Mouse (Mus musculus) neutrophil, adult 5-6 weeks (primary cell): ENCODE measurements around the gene 4930502E18Rik. TPM values are rescaled to one million over a fixed set of nuclear protein-coding genes. Genes with fewer than 3 reads are reported as not detected.
"Not testable (repeated sequence)": the region's sequence is repeated elsewhere in the genome, so short reads cannot be mapped to it uniquely, and the experiment has no call there.

ENCODE experiments used
- ATAC-seq: fragments of 151-379, 151-347 bp; 2 replicates; pipeline ENCODE4 v1.8.0; 2017; ENCODE audit warnings: mild to moderate bottlenecking, moderate TSS enrichment; ENCODE audit not compliant: insufficient number of reproducible peaks, poor library complexity, low FRiP score, severe bottlenecking; ENCODE audit errors: extremely low read depth
- total RNA-seq: library from RNA; stranded (forward); fragments of 200-1000 nt; gene quantifications from 2 replicates; pipeline ENCODE4 v1.2.3, GENCODE M21; 2017

The 4930502E18Rik gene
- not detected in 2 replicates for total RNA-seq

DNA sequence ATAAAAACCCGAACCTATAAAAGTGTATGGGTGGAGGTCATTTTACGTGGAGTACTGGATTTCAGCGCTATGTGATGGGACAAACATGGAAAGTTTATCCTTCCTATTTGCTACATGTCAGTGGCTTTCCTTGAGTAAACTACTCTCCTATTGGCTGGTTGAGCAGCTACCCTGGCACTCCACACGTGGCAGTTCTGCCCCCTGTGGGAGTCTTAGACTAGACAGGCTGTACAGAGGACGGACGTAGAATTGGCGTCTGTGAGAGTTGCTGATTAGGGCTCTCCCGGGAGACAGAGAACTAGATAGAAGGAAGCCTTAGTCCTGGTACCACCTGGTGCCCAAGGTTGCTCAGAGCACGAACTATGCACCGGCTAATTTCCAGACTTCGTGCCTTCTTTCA, at the start of gene 4930502E18Rik:
Gene 4930502E18Rik, plus strand, starts transcription at position 231 of the 400 bp plus-strand sequence.
- ATAC-seq: no peak

DNA sequence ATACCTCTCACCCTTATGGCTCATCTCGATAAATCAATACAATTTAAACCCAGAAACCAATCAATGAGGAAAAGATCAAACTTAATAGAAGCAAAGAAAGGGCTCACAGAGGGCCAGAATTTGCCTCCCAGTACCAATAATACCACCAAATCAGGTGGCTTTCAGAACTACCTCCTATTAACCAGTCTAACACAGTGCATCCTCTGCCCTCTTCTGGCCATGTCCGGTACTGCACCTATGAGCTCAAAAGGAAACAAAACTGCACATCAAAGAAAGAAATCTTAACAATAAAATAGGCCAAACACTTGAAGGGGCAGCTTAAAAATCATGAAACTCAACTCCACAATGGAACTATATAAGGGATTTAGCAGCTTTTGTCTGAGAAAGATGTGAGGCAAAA, 47.7 kb upstream of the 4930502E18Rik start:
- ATAC-seq: not testable (repeated sequence)

DNA sequence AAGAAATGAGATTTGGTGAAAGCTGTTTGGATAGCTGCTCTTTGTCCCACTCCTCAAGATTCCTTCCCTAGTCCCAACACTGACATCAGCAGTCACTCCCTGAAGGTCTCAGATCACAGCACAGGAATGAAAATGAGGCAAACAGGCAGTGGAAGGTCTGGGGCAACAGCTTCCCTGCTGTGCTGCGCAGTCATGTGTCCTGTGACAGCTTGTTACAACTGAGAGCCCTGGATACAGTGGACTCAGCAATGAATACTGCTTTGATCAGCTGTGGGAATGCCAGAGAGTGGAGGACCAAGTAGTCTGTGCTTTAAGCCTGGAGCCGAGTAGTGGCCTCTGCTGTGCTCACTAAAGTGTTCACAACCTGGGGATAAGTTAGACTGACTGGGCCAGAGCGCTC, 42.0 kb upstream of the 4930502E18Rik start:
- not testable (repeated sequence) for ATAC-seq

DNA sequence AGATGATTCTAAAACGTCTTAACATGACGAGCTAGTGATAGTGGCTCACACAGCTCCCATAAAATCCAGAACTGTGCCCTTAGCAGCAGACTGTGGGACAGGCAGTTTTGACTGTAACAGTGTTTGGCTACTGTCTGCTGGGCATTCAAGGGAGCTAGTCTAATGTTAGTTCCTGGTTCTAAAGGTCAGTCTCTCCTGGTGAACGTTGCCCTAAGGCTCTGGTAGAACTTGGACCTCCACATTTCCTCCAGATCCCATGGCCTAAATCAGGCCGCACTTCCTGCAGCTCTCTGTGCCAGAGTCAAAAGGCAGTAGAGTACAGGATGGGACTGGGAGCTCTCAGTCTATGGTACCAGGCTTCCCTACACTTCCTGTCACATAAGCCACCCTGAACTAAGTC, 40.0 kb upstream of the 4930502E18Rik start:
- not testable (repeated sequence) for ATAC-seq

DNA sequence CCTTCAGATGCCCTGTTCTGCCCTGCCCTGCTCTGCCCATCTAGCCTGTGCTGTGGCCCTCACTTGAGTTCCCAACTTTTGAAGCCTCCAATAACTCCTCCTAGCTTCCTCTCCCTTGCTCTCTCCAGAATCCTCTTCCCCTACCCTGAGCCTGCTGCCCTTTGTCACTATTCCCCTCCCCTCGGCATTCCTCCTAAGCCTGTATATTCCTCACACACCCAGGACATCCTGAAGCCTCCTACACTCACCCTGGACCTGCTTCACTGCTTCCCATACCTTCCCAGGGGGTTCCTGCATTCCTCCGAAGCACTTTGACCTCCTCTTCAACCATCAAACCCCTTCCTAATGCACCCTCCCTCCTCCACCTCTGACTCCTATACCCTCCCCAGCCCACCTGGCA, 32.6 kb upstream of the 4930502E18Rik start:
- ATAC-seq: no peak

DNA sequence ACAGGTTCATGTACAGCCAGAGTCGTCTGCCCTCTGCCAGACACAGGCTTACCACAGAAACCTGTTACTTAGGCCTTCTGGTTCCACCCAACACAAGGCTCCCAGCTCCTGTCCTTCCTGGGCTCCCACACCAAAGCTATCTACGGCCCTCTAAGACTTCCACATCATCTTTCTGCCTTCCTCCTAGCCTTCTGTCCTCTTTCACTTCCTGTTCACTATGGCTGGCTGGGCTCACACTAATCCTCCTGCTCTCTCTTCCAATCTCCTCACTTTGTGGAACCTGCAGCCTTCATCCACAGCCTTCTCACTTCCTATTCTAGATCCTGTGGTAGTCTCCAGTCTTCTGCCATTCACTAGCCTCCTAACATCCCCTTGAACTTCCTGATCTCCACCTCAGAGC, 31.5 kb upstream of the 4930502E18Rik start:
- ATAC-seq: no peak

DNA sequence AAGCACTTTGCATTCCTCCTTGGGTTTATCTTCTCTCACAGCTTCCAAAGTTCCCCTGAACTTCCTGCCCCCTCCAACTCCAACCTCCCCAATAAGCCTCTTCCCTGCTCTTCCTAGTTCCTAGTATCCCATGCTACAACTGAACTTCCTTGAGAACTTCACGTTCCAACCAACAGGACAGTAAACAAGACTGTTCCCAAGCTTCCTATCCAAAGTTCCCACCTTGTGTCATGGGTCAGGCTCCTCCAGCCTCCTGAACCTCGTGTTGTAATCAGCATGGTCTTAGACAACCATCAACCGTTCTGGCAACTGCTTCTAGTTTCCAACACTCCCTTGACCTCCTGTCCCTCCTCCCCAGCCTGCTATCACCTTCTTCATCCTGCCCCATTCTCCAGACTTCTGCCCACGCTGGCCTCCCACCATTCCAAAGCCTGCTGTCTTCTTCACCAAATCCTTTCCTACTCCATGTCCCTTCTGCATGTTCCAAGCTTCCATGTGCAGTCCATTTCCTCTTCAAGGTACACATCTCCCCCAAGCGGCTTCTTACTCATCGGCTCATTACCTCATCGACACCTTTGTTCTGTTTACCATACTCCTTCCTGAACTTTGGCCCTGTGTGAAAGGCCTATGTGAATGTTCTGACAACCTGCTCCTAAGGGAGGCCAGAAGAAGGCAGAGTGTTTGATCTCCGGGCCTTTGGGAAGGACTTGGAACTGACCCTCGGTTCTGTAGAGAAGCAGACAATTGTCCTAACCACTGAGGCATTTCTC, 30.4 kb upstream of the 4930502E18Rik start:
- no peak for ATAC-seq

DNA sequence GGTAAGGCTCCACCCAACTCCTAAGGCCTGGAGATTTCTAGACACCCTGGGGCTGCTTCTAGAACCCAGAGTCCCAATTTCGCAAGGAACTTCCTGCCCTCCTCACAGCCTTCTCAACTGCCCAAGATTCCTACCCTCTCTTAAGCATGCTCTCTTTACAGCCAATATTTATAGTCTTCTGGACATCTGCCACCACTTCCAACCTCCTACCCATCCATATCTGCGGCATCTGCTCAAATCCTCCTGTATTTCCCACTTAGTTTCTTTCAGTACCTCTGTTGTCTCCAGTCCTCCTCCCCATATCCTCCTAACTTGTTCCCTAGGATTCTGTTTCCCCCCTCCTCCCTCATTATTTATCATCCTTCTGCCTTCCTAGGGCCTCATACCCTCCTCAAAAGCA, 25.4 kb upstream of the 4930502E18Rik start:
- no peak for ATAC-seq

DNA sequence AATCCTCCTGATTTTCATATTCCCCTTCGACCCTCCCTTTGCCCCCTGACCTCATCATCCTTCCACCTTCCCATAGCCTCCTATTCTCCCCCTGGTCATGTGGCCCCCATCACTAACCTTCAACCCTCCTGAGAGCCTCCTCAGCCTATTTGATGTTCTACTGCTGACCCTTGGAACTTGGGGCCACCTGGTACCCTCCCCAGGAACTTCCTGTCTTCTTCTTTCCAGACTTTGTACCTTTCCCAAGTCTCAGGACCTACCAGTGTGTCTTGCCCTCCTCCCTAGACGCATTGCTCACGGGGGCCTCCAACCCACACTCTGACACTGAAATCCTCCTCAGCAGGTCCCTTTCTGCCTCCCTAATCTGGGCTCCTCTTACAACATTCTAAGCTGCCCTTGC, 22.0 kb upstream of the 4930502E18Rik start:
- ATAC-seq: no peak

DNA sequence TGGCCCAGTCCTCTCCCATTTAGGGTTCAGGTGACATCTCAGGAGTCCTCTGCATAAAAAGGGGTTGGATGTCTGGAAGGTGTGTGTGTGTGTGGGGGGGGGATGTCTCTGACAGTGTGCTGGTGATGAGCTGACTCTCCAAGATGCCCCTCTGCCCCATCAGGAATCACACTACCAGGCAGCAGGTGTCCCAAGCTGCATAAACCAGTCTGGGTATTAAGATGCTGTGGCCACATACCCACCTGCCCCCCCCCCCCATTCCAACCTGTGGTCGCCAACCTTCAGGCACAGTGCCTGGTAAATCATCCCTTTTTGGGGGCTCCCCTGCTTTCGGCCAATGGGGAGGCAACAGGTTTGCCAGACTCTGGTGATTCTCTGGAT, 8.7 kb upstream of the 4930502E18Rik start:
- no peak for ATAC-seq

DNA sequence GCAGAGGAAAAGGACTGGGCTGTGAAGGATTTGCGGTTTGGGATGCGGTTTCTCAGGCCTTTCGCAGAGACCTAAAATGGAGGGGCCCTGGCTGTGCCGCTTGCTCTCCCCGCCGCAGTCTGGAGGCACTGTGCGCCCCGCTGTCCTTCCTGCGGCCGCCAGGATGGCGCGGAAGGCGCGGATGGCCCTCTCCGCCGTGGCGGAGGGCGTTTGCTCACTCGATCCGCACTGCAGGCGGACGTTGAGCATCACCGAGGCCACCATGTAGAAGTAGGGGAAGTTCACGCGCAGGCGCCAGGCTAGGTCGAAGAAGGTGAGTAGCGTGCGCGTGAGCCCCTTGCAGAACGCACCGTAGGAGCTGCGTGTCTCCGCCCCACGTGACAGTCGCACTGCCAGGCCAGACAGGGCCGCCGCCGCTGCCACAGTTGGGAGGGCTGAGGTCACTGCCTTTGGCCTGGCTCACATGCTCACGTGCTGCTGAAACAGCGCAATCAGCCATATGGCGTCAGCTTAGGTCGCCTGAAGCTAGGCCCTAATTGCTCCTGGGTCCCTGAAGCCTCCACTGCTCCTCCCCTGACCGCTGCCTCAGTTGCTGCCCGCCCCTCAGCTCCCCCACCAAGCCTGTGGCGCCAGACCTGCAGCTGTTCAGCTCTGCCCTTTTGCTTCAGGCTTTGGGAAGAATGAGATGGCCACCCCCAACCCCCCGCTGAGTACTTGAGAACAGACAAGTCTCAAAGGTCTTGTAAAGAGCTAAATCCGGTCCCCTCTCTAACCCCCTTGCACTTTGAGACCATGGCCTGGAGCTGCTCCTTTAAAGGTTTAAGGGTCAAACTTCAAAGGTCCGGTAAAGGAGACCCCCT, 8.1 kb upstream of the 4930502E18Rik start:
- ATAC-seq: no peak

DNA sequence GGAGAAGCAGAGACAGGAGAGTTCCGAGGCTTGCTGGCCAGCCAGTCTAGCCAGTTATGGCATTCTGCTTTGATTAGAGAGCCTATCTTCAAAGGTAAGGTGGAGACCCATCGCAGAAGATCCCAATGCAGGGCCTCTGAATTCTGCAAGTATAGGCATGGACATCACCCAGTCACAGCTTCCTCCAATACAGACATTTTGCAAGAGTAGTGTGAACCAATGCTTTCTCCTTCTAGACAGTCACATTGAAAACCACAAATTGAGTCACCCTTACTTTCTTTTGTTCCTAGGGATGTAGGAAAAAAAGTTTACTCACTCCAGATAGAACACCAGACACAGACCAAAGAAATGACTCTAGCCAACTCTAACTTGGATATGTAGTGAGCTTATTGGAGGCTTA, 4.3 kb downstream of the 4930502E18Rik start:
- no peak for ATAC-seq

DNA sequence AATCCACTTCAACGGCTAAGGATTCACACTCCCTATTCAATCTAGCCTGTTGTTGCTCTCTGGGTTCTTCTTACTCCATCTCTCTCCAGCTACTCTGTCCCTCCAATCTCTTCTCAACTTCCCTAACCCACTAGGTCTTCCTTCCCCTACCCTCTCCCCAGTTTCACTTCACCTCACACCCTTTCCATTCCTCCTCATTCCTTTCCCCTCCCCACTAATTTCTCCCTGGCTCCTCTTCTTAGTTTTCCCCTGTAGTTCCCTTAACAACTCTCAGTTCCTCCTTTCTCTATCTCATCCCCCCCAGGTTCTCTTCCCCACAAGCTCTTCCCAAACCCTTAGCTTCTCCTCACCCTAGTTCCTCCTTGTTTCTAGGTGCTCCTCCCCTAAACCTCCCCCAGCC, 28.2 kb downstream of the 4930502E18Rik start:
- ATAC-seq: no peak

DNA sequence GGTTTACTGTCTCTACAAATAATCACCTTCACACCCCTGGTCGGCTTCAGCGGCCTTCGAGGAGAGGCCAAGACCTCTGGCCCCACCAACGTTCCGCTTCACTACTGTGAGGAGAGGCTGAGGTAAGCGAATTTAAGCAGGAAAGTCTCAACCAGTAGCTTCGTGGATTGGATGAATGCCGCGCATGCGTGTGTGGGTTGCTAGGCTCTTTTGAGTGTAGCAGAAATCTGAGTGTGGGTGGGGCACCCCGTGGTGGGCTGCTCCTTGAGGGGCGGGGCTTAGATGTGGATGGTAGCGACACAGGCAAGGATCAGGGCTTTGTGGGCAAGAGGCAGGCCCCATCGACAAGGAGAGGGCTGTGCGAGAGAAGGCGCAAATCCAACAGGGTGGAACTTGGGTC, 33.1 kb downstream of the 4930502E18Rik start, which contains the start of gene 1700013H16Rik:
Gene 1700013H16Rik, minus strand, starts transcription at position 96 of the 400 bp plus-strand sequence.
- ATAC-seq: no peak

DNA sequence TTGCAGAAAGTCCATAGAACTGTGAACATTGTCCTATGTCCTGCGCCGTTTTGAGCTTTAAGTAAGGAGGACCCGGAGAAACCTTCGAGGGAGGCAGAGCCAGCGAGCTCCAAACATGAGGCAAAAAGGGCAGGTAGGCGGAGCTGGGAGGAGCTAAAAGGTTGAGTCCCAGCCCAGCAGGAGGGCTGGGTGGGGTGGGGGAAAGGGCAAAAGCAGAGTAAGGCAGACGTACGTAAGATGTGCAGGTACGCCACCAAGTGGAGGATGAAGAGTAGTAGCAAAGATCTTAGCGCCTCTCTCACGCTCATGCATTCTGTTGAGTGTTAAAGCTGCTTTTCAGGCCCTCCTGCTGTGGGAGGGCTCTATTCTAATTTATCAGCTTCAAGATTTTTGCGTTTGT, 51.6 kb downstream of the 4930502E18Rik start, which contains the start of gene Zfp36l3:
Gene Zfp36l3, minus strand, starts transcription at position 119 of the 400 bp plus-strand sequence.
- no peak for ATAC-seq

Other genes with a start within 250 kb of the 4930502E18Rik start
- gene Rtl8c, start 116.8 kb upstream of the 4930502E18Rik start, total RNA-seq: 1.5 and 4.2 TPM in 2 replicates
- gene Gm14597, start 115.8 kb upstream of the 4930502E18Rik start, total RNA-seq: not detected in 2 replicates
- gene Rtl8a, start 81.1 kb upstream of the 4930502E18Rik start, total RNA-seq: 1.5 TPM in 1 of 2 replicates, not detected in the other
- gene Rtl8b, start 54.4 kb upstream of the 4930502E18Rik start, total RNA-seq: 1.6 and 3.4 TPM in 2 replicates
- gene 1700013H16Rik, start 33.0 kb downstream of the 4930502E18Rik start, total RNA-seq: not detected in 2 replicates
- gene Zfp36l3, start 51.6 kb downstream of the 4930502E18Rik start, total RNA-seq: 0.12 TPM in 1 of 2 replicates, not detected in the other
- gene Xlr, start 72.9 kb downstream of the 4930502E18Rik start, total RNA-seq: 0.74 TPM in 1 of 2 replicates, not detected in the other